Mouse (Mus musculus): Measurements from ENCODE around the gene Slc1a7.

Slc1a7 gene

DNA sequence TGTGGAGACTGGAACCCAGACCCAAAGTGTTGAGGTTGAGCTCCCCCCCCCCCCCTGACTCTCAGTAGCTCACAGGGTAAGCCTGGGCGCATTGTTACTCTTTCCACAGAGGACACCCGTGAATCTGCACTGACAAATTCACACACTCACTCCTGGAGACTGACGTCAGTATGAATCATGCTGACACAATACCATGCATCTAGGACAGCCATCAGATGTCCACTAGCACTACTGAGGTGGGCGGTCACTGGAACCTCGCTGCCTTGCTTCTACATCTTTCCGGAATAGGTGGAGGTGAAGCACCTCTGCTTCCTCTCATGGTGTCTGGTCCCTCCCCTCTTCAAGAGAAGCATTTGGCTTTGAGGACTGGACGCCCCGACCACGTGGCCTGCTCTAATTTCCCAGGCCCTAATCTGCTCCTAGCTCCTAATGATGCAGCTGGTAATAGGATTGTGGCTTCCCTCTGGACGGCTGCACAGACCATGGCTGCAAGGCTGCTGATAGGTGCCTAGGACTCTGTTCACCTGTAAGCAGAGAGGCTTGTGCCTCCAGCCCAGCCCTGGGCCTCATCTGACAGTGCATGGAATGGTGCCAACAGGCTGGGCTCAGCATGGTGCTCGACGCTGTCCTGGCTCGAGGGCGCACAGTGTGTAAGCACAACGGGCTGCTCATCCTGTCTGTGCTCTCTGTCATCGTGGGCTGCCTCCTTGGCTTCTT, at the start of gene Slc1a7:
Gene Slc1a7 (plus strand): TSS at position 367 of the 717 bp plus-strand sequence.
- DNase-seq (ENCODE audit: low read depth, low spot score), result no peak

DNA sequence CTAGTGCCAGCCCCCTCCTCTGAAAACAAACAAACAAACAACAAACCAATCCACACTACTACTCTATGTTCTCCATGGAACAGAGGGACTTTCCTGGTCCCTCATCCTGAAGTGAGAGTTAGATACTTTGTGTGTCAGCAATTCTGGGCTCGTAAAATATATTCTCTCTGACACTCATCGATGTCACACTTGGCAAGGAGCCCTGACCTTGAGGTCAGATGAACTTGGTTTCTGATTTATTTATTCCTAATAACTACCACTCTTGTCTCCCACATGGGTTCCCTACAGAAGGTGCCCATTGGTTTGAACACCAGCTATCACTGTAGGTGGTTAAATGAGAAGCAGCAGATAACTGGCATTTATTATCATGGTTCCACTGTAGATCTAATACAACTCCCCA, 47.8 kb upstream of the Slc1a7 start:
- DNase-seq (ENCODE audit: low read depth, low spot score), result no peak

DNA sequence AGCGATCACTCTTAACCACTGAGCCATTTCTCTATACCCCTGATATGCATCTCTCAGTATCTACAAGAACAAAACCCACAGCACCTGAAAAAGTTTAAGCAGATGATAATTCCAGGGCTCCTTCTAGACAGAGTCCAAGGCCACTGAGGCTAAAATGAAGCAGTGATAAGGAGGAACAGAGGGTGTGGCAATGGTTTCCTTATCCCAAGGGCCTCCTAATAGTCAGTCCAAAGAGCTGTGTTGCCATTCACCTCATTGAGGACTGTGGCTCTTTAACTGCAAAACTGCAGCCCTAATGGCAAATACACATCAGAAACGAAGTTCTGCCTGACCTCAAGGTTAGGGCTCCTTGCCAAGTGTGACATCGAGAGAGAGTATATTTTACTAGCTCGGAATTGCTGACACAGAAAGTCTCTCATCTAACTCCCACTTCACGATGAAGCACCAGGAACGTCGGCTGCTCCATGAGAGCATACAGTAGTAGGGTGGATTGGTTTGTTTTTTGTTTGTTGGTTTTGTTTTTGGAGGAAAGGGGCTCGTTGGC, 46.9 kb upstream of the Slc1a7 start:
- no peak for DNase-seq (ENCODE audit: low read depth, low spot score)

DNA sequence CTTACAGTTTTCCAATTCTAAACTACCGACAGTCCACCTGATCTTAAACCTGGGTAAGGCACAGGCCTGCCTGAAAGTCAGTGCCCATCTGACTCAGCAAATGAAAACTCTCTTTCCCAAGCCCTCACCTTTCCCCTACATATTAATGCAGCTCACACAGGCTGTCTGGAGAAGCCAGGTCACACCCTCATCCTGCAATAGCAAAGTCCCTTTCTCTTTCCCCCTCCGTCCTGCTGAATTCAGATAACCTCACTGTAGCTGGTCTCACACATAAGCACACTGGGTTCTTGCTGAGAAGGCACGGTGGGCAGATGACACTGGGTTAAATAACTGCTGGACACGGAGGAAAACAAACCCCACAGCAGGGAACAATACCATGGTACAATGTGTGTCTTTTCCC, 46.2 kb upstream of the Slc1a7 start:
- DNase-seq (ENCODE audit: low read depth, low spot score), result no peak

DNA sequence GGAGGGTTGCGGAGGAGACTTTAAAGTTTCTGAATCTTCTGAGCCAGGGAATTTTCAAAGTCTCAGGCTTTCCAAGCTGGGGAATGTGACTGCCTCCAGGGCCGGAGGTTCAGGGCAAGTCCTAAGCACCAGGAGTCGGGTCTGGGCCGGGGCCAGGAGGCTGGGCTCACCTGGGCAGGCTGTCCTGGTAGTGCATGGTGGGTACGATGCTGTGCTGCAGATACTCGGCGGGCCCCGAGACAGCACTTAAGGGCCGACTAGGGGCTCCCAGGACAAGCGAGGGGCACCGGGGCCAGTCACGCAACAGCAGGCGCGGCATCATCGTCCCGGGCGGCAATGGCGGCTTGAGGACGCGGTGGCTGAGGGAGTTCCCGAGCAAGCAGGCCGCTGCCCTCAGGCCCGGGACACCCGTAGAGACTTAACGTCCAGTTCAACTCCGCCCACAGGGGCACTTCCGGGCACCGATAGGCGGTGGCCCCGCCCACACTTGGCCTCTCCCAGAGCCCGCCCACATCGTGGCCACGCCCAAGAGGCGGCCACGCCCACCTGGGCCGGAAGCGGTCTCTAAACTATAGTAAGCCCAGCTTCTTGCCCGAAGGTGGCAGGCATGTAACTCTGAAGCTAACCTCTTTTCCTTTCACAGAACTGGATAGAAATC, 44.9 kb upstream of the Slc1a7 start, which contains the start of gene Cpt2:
Gene Cpt2 (minus strand): TSS at position 466 of the 658 bp plus-strand sequence.
- DNase-seq (ENCODE audit: low read depth, low spot score), result peak; percentile 96

DNA sequence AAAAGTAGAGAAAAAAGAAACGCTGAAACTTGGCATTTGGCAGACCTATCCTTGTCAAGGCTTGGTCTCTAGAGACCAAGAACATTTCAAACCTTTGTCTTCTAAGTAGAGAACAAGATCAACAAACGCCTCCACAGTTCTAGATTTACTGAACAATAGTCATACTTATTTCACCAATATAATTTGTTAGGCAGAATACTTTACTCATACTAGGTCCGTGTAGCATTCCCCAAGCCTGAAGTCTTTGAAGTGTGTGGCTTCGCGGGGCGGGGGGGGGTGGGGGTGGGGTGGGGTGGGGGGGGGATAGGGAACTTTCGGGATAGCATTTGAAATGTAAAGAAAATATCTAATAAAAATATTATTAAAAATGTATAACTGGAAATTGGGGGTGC, 44.3 kb upstream of the Slc1a7 start:
- no peak for DNase-seq (ENCODE audit: low read depth, low spot score)

DNA sequence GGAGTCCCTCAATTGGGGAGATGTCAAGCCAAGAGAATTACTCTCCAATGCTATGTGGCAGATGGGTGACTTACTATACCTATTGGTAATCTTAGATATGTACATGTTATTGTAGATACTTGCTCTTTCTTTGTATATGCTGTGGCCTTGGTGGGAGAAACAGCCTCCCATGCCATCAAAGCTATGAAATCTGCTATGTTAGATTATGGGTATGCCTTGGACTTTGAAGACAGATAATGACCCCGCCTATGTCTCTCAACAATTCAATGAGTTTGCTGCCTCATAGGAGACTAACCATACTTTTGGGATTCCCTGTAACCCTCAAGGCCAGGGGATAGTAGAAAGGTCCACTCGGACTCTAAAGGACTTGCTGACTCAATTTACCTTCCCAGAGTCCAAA, 39.9 kb upstream of the Slc1a7 start:
- no peak for DNase-seq (ENCODE audit: low read depth, low spot score)

DNA sequence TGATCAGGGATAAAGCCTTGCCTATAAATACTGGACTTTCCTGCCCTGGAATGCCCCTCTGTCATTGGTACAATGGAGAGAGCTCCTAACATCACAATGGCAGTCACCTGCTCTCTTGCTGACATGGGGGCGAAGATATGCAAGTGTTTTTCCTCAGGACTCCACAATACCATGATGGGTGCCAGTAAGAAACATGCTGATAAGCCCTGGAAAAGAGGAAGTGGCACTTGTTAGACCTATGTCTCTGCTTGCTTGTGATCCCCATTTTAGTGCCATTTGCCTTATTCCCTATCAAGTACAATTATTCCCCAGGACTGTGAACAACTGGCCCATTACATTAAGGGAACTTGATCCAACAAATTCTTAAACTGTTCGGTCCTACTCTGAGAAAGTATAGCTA, 39.4 kb upstream of the Slc1a7 start:
- DNase-seq (ENCODE audit: low read depth, low spot score), result no peak

DNA sequence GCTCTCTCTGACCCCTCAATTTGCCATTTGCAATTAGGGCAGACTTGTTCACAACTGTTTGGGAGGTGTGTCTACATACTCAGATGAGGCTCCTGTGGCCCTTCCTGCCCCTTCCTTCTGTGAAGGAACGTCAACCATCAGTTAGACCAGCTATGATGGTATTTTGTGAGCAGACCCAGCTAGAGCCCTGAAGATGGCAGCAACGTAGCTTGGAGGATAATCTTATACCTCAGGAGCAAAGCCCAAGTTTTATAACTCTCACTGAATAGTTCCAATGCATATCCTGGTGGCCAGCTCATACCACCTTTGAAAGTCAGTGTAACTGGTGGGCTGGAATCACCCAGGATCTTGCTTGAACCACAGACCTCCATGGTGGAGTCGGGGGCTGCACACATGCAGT, 36.7 kb upstream of the Slc1a7 start:
- DNase-seq (ENCODE audit: low read depth, low spot score), result no peak

DNA sequence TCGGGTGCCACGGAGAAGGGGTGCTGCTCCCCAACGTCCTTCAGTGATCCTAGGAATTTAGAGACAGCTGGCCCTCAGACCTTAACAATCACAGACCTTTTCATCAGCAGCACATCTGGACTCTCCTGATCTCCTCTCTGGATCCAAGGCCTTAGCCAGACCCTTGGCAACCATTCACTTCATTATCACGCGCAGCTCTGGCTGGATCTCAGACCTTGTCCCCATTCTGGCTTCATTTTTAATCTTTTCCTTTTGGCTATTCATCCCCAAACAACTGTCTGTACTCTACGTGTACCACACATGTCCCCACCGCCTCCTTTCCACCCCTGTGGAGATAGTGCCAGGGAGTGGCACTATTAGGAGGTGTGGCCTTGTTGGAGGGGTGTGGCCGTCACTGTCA, 34.9 kb upstream of the Slc1a7 start:
- no peak for DNase-seq (ENCODE audit: low read depth, low spot score)

DNA sequence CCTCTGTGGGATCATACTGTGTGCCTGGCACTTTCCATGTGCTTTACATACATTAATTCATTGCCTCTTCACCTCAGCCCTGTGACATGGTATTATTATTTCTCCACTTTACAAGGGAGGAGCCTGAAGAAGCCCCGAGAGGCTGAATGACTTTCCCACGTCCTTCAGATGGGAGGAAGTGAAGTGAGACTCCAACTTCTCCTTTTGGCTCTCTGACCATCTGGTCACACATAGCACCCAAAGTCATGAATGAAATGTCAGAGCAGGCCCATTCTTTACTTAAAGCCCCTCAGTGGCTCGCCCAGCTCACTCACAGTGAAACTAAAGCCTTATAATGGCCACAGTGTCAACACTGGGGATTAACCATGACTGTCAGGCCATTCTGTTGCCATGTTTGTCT, 32.9 kb upstream of the Slc1a7 start:
- peak; percentile 66 for DNase-seq (ENCODE audit: low read depth, low spot score)

DNA sequence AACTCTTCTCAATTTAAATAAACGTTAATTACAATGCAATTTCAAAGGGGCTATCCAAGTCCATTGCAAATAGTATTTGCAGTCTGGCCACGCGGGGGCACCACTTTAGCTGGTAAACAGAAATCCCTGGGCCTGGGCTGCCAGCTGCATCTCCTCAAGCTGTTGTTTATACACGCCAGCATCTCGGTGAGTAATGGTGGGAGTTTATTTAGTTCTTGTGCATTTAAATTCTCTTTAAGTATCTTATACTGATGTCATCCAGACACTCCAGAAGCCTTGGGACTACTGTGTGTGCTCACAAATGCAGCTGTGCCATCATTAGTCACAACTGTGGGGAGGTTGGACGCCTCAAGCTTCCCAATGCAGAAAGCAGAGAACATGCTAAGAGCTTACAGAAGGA, 30.8 kb upstream of the Slc1a7 start:
- peak; percentile 58 for DNase-seq (ENCODE audit: low read depth, low spot score)

DNA sequence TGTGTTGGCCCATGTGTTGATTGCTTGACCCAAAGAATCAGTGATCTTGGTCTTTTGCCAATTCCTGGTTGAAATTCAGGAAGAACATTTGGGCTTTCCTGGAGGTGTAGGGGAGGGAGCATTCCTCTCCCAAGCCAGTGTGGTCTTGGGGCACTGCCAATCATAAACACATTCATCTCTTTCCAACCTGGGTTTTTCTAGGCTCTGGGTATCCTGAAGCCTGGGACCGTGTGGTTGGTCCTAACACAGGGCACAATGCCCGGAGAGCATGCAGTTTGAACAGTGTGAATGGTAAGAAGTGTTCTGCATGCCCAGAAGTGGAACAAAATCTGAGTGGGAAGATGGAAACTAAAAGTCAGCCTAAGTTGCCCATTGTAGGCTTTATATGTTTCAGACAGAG, 30.0 kb upstream of the Slc1a7 start:
- DNase-seq (ENCODE audit: low read depth, low spot score), result no peak

DNA sequence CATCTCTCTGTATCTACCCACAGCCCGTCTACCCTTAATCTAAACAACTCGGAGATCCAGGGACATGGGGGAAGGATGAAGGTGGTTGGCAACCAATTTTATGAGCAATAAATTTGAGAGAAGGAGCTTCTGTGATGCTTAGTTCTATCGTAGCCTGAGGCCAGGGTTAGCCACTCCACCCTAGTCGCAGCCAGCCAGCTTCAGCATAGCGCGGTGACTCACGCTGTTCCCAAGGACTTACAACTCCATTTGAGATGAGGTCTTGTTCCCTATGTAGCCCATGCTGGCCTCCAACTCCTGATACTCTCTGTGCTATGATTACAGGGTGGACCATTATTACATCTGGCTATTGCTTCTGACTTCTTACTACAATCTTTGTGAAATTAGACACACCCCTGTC, 25.4 kb upstream of the Slc1a7 start:
- no peak for DNase-seq (ENCODE audit: low read depth, low spot score)

DNA sequence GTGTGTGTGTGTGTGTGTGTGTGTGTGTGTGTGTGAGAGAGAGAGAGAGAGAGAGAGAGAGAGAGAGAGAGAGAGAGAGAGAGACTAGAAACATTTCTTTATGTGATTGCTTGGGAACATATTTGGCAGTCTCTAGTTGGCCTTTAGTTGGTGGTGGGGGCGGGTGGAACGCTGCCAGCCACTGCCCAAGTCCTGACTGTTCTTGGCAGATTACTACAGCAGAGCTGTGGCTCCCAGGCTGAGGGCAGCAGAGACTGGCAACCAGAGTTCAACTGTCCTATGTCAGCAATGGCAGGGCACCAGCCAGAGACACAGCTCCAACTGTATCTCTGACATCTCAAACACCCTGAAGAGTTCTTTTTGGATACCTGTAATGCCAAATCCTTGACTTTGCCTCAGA, 24.0 kb upstream of the Slc1a7 start:
- DNase-seq (ENCODE audit: low read depth, low spot score), result no peak

DNA sequence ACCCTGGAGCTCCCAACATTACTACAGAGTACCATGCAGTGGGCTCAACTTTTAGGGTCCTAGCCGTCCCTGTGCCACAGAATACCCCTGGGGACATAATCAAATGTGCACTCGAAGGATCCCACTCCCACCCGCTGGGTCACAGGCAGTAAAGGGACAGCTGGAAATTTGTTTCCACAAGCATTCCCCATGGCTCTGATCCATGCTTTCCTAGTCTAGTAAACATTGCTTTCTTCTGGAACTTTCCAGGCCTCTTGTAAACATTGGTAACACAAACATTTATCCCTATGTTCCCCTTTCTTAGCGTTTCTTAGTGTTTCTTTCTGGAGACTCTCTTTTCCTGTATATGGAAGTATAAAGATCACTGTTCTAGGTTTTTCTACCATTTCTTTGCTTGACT, 18.2 kb upstream of the Slc1a7 start:
- DNase-seq (ENCODE audit: low read depth, low spot score), result no peak

DNA sequence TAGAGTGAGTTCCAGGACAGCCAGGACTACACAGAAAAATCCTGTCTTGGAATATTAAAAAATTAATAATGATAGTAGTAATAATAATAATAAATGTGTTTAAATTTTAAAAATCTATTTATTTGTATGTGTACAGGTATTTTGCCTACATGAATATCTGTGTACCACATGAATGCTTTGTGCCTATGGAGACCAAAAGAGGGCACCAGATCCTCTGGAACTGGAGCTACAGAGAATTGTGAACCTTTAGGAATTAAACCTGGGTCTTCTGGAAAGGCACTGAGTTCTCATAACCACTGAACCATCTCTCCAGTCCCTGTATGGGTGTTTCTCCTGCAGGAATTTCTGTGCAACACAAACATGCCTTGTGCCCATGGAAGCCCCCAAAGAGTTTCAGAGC, 15.3 kb upstream of the Slc1a7 start:
- no peak for DNase-seq (ENCODE audit: low read depth, low spot score)

DNA sequence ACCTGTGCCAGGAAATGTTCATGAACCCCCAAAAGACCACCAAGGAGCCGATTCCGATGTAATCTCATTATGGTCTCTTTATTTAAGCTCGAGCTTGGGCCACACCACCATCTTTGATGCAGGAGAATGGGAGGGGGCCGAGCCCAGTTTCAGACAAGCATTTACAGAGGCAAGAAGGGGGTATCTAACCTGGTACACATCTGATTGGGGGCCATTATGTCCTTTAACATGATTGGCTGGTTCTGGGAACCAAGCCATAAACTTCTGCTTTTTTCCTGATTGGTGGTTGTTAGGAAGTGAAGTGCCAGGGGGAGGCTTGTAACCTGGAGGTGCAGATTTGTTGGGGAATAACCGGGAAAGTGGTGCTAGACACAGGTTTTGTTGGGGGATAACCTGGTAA, 12.4 kb upstream of the Slc1a7 start:
- DNase-seq (ENCODE audit: low read depth, low spot score), result no peak

DNA sequence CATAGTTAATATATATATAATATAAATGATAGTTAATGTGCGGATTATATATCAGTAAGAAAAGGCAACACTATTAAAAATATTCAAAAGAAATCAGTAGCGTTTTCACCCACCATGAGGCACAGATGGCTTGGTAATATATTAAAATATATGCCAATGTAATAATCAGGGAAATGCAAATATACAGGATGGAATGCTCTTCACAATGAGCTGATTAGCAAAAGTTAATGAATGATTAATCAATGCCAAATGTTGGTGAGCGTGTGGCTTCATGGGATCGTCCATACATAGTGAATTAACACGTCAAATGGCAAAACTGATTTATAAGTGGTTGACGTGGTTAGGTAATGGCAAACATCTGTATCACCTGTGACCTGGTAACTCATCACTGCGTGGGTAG, 9.6 kb upstream of the Slc1a7 start:
- DNase-seq (ENCODE audit: low read depth, low spot score), result no peak

DNA sequence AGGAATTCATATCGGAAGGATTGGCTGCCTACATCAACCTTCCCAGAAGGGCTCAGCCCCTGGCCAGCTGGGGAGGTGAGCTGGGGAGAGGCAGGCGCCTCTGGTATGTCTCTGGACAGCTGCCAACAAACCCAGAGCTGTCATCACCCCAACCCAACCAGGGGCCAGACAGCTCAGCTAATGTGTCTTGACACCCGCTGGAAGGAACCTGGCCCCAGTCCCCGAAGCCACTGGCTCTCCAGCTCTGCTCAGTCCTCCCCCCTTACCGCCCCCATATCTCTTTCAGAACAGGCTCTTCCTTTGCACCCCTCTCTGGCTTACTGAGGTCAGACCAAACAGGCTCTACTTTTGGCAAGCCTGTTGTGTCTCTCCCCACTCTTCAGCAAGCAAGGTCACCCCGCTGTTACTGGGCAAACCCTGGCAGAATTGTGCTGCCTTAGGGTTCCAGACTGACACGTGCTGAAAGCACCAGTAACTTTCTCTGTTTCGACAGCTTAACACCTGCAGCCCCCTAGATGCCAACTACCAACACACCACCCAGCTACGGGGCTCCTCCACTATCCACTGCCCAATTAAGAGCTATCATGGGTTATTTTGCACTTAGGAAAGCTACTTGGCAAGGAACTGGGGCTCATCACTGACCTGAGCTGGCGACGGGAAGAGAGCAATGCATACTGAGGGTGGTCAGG, 5.9 kb upstream of the Slc1a7 start:
- DNase-seq (ENCODE audit: low read depth, low spot score), result no peak

DNA sequence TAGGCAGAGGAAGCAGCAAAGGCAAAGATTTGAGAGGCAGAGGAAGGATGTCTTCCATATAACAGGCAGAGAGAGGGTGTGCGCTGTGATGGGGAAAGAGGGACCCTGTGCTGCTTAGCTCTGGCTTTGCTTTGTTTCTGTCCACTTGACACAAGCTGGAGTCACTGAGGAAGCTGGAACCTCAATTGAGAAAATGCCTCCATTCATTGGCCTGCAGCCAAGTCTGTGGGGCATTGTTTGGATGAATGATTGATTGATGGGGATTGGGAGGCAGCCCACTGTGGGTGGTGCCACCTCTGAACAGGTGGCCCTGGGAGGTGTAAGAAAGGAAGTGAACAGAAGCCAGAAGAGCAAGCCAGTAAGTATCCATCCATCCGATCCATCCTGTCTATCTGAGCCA, 5.3 kb upstream of the Slc1a7 start:
- DNase-seq (ENCODE audit: low read depth, low spot score), result no peak

DNA sequence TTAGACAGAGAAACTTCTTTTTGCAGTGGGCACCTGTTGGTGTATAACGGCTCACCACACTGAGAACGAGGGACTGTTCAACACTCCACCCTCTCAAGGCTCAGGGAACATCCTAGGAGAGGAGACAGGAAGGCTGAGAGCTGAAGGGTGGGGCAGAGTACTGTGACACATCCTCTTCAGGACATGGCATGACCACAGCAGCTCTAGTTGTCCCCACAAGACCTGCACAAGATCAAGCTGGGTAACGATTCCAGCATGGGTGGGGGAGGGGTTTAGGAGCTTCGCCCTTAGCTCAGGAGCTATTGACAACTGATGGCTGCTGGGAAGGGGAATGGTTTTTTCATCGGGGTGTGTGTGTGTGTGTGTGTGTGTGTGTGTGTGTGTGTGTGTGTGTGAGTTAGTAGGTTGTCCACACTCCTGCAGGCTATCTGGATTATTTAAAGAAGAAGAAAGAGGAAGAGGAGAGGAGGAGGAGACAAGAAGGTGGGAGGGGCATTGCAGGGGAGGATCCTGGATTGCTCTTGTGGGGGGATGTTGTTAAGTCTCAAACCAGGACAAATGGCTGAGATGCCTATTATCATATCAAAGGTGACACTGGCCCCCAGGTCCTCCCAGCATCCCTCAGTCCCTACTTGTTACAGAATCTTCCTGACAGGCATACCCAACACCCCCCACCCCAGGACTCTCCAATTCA, 1.6 kb upstream of the Slc1a7 start:
- no peak for DNase-seq (ENCODE audit: low read depth, low spot score)
